Mouse (Mus musculus): ENCODE data around the gene Slco6c1. TPM values are rescaled to one million over a fixed set of nuclear protein-coding genes. Genes with fewer than 3 reads are reported as not detected.

The Slco6c1 gene
- total RNA-seq (2023): not detected in 2 replicates

GRCm38 (mm10) chr1:97128201-97128600, at the start of gene Slco6c1:
TSS of gene Slco6c1 (minus strand) at chr1:97128301.

Data from neutrophil, adult 65 days (primary cell).